Mouse (Mus musculus): ENCODE data around the gene Il2rg. TPM values are rescaled to one million over a fixed set of nuclear protein-coding genes. Genes with fewer than 3 reads are reported as not detected.

Il2rg gene
- polyA plus RNA-seq, 1 experiment: 4.5 TPM

GRCm38 (mm10) chrX:101288432-101288831 lies 20.4 kb upstream of the Il2rg start:
- no peak overlapping the region for H3ac ChIP-seq (ENCODE audit: control insufficient read depth, insufficient read length)
- no peaks in the 10 kb centered on the region for H3K36me3 ChIP-seq (ENCODE audit: control insufficient read depth, insufficient read depth)
- no peak overlapping the region for H3K4me3 ChIP-seq
- no peaks in the 10 kb centered on the region for H3K79me2 ChIP-seq (ENCODE audit: control insufficient read depth, insufficient read depth)
- no peaks in the 10 kb centered on the region for H3K27me3 ChIP-seq (ENCODE audit: control insufficient read depth, insufficient read depth, insufficient read length)
- no peak overlapping the region for H3K4me2 ChIP-seq (ENCODE audit: low read depth)
- TF ChIP-seq CEBPB (IDR thresholded peaks at IDR 0.05; ENCODE audit: insufficient read depth, poor library complexity, severe bottlenecking): no peak
- no peak for TF ChIP-seq REST (IDR thresholded peaks at IDR 0.05; ENCODE audit: insufficient read depth, insufficient read length)
- TF ChIP-seq MYOD1 (IDR thresholded peaks at IDR 0.05; ENCODE audit: control insufficient read depth in 1 of 3, insufficient read length in 2 of 3, low read depth in 2 of 3): no peak
- no peak for TF ChIP-seq E2F4 (IDR thresholded peaks at IDR 0.05; ENCODE audit: insufficient read depth)
- no peak for TF ChIP-seq TCF3 (IDR thresholded peaks at IDR 0.05; ENCODE audit: insufficient read length, low read depth)

- no peak for TF ChIP-seq TCF3 (IDR thresholded peaks at IDR 0.05; ENCODE audit: insufficient read length, low read depth)
- Histone ChIP-seq H3ac (ENCODE audit: control insufficient read depth, insufficient read length) (no peak overlapping the region), H3K79me2 (ENCODE audit: control insufficient read depth, insufficient read depth) (no peaks in the 10 kb centered on the region), H3K4me2 (ENCODE audit: low read depth) (no peak overlapping the region), H3K27me3 (ENCODE audit: control insufficient read depth, insufficient read depth, insufficient read length) (no peaks in the 10 kb centered on the region), H3K4me3 (no peak overlapping the region), H3K36me3 (ENCODE audit: control insufficient read depth, insufficient read depth) (no peaks in the 10 kb centered on the region)
Measured at GRCm38 (mm10) chrX:101287543-101287942, 19.5 kb upstream of the Il2rg start.

- H3K79me2 ChIP-seq (ENCODE audit: control insufficient read depth, insufficient read depth): no peaks in the 10 kb centered on the region
- no peak for TF ChIP-seq MAX (IDR thresholded peaks at IDR 0.05; ENCODE audit: low read depth)
- TF ChIP-seq POLR2AphosphoS2 (IDR thresholded peaks at IDR 0.05; ENCODE audit: insufficient read length, low read depth): no peak
- TF ChIP-seq USF1 (IDR thresholded peaks at IDR 0.05; ENCODE audit: low read depth): no peak
- TF ChIP-seq TCF3 (IDR thresholded peaks at IDR 0.05; ENCODE audit: insufficient read length, low read depth): no peak
- TF ChIP-seq REST (IDR thresholded peaks at IDR 0.05; ENCODE audit: insufficient read depth, insufficient read length): no peak
- TF ChIP-seq MYOD1 (IDR thresholded peaks at IDR 0.05; ENCODE audit: control insufficient read depth in 1 of 3, insufficient read length in 2 of 3, low read depth in 2 of 3): no peak
- H3K27me3 ChIP-seq (ENCODE audit: control insufficient read depth, insufficient read depth, insufficient read length): no peaks in the 10 kb centered on the region
- H3K4me3 ChIP-seq: no peak overlapping the region
- no peak overlapping the region for H3ac ChIP-seq (ENCODE audit: control insufficient read depth, insufficient read length)
- H3K36me3 ChIP-seq (ENCODE audit: control insufficient read depth, insufficient read depth): peaks cover 1% of the 10 kb centered on the region
- no peak overlapping the region for H3K4me2 ChIP-seq (ENCODE audit: low read depth)
Measured at GRCm38 (mm10) chrX:101285953-101286670, 18.1 kb upstream of the Il2rg start.

DNA sequence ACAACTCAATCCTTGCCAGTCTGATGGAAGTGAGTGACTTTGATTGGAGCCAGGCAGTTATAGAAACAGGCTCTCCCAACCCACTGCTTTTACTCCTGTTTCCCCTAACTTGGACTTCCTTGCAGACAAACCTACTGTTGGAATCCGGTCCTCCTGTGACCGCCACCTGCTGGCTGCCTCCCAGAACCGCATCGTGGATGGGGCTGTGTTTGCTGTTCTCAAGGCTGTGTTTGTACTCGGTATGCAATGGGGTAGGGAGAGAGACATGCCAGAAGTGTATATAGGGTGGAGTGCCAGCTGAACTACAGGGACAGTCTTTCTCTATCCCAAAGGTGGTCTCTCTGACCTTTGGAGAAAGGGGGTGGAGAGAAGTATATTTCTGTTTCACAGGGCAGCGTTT lies 17.5 kb upstream of the Il2rg start:
- H3ac ChIP-seq (ENCODE audit: control insufficient read depth, insufficient read length): no peak overlapping the region
- H3K79me2 ChIP-seq (ENCODE audit: control insufficient read depth, insufficient read depth): no peaks in the 10 kb centered on the region
- H3K4me3 ChIP-seq: no peak overlapping the region
- H3K4me2 ChIP-seq (ENCODE audit: low read depth): no peak overlapping the region
- no peak for TF ChIP-seq MYOG (IDR thresholded peaks at IDR 0.05; ENCODE audit: control insufficient read depth in 1 of 3, insufficient read depth in 1 of 3, insufficient read length in 2 of 3, low read depth in 2 of 3)
- no peak for TF ChIP-seq POLR2AphosphoS2 (IDR thresholded peaks at IDR 0.05; ENCODE audit: insufficient read length, low read depth)
- no peak for TF ChIP-seq TCF12 (IDR thresholded peaks at IDR 0.05; ENCODE audit: insufficient read depth, poor library complexity, severe bottlenecking)
- no peak for TF ChIP-seq REST (IDR thresholded peaks at IDR 0.05; ENCODE audit: insufficient read depth, insufficient read length)
- TF ChIP-seq MAX (IDR thresholded peaks at IDR 0.05; ENCODE audit: low read depth): no peak
- no peak for TF ChIP-seq USF1 (IDR thresholded peaks at IDR 0.05; ENCODE audit: low read depth)
- H3K27me3 ChIP-seq (ENCODE audit: control insufficient read depth, insufficient read depth, insufficient read length): no peaks in the 10 kb centered on the region
- H3K36me3 ChIP-seq (ENCODE audit: control insufficient read depth, insufficient read depth): peaks cover 5% of the 10 kb centered on the region

DNA sequence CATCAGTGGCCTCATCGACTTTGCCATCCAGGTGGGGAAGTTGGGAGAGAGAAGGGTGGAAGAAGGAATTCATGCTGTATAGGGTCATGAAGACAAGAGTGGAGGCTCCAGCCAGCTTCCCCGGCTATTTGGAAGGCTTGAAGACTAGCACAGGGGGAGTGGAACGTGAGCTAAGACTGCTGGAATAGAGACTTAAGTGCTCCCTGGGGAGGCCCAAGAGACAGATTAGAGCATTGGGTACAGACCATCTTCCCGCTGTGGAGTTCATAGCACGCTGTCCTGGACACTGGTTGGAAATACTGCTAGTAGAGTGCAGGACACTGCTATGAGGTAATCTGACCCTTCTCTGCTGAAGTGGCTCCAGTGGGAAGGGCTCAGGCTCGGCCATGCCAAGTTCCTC lies 14.8 kb upstream of the Il2rg start:
- Histone ChIP-seq H3K79me2 (ENCODE audit: control insufficient read depth, insufficient read depth) (no peaks in the 10 kb centered on the region), H3K36me3 (ENCODE audit: control insufficient read depth, insufficient read depth) (peaks cover 5% of the 10 kb centered on the region), H3ac (ENCODE audit: control insufficient read depth, insufficient read length) (no peak overlapping the region), H3K4me2 (ENCODE audit: low read depth) (no peak overlapping the region), H3K27me3 (ENCODE audit: control insufficient read depth, insufficient read depth, insufficient read length) (no peaks in the 10 kb centered on the region), H3K4me3 (no peak overlapping the region)
- TF ChIP-seq MYOG (IDR thresholded peaks at IDR 0.05; ENCODE audit: control insufficient read depth in 1 of 3, insufficient read depth in 1 of 3, insufficient read length in 2 of 3, low read depth in 2 of 3) (no peak), TCF3 (IDR thresholded peaks at IDR 0.05; ENCODE audit: insufficient read length, low read depth) (no peak), MYOD1 (IDR thresholded peaks at IDR 0.05; ENCODE audit: control insufficient read depth in 1 of 3, insufficient read length in 2 of 3, low read depth in 2 of 3) (no peak), MAX (IDR thresholded peaks at IDR 0.05; ENCODE audit: low read depth) (no peak), POLR2A (IDR thresholded peaks at IDR 0.05; ENCODE audit: insufficient read length, low read depth) (no peak), SRF (IDR thresholded peaks at IDR 0.05; ENCODE audit: control insufficient read depth, insufficient read length, low read depth) (no peak), TCF12 (IDR thresholded peaks at IDR 0.05; ENCODE audit: insufficient read depth, poor library complexity, severe bottlenecking) (no peak), USF1 (IDR thresholded peaks at IDR 0.05; ENCODE audit: low read depth) (no peak), CEBPB (IDR thresholded peaks at IDR 0.05; ENCODE audit: insufficient read depth, poor library complexity, severe bottlenecking) (no peak), POLR2AphosphoS2 (IDR thresholded peaks at IDR 0.05; ENCODE audit: insufficient read length, low read depth) (no peak), REST (IDR thresholded peaks at IDR 0.05; ENCODE audit: insufficient read depth, insufficient read length) (no peak), E2F4 (IDR thresholded peaks at IDR 0.05; ENCODE audit: insufficient read depth) (no peak)
